Mouse (Mus musculus) gastrocnemius, postnatal 36 days (tissue): ENCODE data around the gene Olfr1375. TPM values are rescaled to one million over a fixed set of nuclear protein-coding genes. Genes with fewer than 3 reads are reported as not detected.

ENCODE experiments used
- total RNA-seq, 2 experiments: library from RNA; stranded (reverse); gene quantifications; 2 replicates each; pipeline ENCODE4 v1.2.3; 2021

Gene Olfr1375
- total RNA-seq, 2 experiments from 2014 or later, result not detected

Other genes starting within 250 kb of the Olfr1375 start
- gene Zfp354c, start 220.4 kb upstream of the Olfr1375 start, total RNA-seq, result 1 to 10 TPM; 3.8 to 5.3 TPM
- 1 to 10 TPM; 1.4 TPM for gene Zfp879, start 206.6 kb upstream of the Olfr1375 start, total RNA-seq
- gene Grm6, start 197.4 kb upstream of the Olfr1375 start, total RNA-seq, result not detected
- 1 to 10 TPM in 1 of 2 experiments, under 1 TPM in 1; 0.97 to 1.6 TPM for gene Zfp454, start 160.5 kb upstream of the Olfr1375 start, total RNA-seq
- gene Zfp2, start 131.9 kb upstream of the Olfr1375 start, total RNA-seq, result 1 to 10 TPM; 2.8 to 3.3 TPM
- 1 to 10 TPM; 1.9 to 2.1 TPM for gene Zfp354b, start 116.5 kb upstream of the Olfr1375 start, total RNA-seq
- gene 4933414I15Rik, start 104.3 kb upstream of the Olfr1375 start, total RNA-seq, result not detected
- gene Prop1, start 94.3 kb upstream of the Olfr1375 start, total RNA-seq, result not detected
- not detected for gene Olfr1378, start 81.6 kb upstream of the Olfr1375 start, total RNA-seq
- gene Olfr1377, start 66.1 kb upstream of the Olfr1375 start, total RNA-seq, result not detected
- gene Olfr51, start 44.5 kb upstream of the Olfr1375 start, total RNA-seq, result not detected
- not detected for gene Olfr54, start 33.9 kb upstream of the Olfr1375 start, total RNA-seq
- 1 to 10 TPM; 2.9 to 3.0 TPM for gene Zfp354a, start 11.1 kb downstream of the Olfr1375 start, total RNA-seq
- gene Gm12569, start 172.4 kb downstream of the Olfr1375 start, total RNA-seq, result not detected
- gene Clk4, start 213.6 kb downstream of the Olfr1375 start, total RNA-seq, result 10 to 100 TPM; 46.2 to 51.7 TPM
- gene BC049762, start 214.9 kb downstream of the Olfr1375 start, total RNA-seq, result not detected
- gene Col23a1, start 241.8 kb downstream of the Olfr1375 start, total RNA-seq, result 1 to 10 TPM; 1.4 to 1.5 TPM